Mouse (Mus musculus): ENCODE measurements around the gene Noxo1. TPM values are rescaled to one million over a fixed set of nuclear protein-coding genes. Genes with fewer than 3 reads are reported as not detected.
"Not testable (repeated sequence)": the region's sequence is repeated elsewhere in the genome, so short reads cannot be mapped to it uniquely, and the experiment has no call there.

Gene Noxo1
- polyA plus RNA-seq, 1 experiment from 2014 or later, result 2.4 TPM

DNA sequence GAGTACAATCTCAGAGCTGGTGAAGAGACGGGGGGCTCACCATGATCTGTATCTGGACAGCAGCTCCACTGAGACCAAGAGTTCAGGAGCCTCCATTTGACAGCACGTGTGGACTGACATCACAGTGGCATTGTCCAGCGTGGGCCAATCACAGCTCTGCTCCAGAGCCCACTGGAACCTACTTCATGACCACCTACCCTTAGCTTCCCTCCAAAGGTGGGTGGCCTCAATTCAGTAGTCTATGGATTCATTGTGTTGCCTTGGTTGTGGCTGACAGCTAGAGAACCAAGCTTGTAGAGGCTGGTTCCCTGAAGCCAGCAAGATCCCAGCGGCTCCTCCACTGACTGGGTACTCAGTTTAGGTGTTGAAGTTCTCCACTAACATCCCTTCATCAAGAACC is 21.9 kb downstream of the Noxo1 start, which contains the start of the genes Rnf151 and Rps2:
TSS of gene Rnf151 (minus strand) at position 121 of the 400 bp plus-strand sequence.
TSS of gene Rps2 (plus strand) at position 174 of the 400 bp plus-strand sequence.
- no peaks in the 10 kb centered on the region for H3K27me3 ChIP-seq
- no peak for TF ChIP-seq CTCF (IDR thresholded peaks at IDR 0.05)
- POLR2A ChIA-PET, result no interaction called here
- in situ Hi-C loops (cut with MboI; ENCODE audit: low pct_unique_long_range_greater_than_20kb), result no loop called here
- no peak for ATAC-seq
- CTCF ChIA-PET, result no interaction called here
- no peak for DNase-seq (ENCODE audit: low read depth, low spot score)

DNA sequence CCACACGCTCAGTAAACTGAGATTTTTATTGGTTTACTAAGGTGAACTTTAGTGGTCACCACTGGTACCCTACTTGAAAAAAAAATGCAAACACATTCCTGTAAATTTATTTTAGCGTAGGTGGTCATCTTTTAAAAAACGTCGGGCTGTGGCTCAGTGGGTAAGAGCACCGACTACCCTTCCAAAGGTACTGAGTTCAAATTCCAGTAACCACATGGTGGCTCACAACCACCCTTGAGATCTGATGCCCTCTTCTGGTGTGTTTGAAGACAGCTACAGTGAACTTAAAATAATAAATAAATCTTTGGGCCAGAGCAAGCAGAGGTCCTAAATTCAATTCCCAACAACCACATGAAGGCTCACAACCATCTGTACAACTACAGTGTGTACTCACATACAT is 22.9 kb downstream of the Noxo1 start:
- H3K27me3 ChIP-seq; in situ Hi-C loops (cut with MboI; ENCODE audit: low pct_unique_long_range_greater_than_20kb); ATAC-seq; CTCF ChIA-PET; DNase-seq (ENCODE audit: low read depth, low spot score): not testable (repeated sequence)
- POLR2A ChIA-PET, result interaction anchor here (0.8 kb wide), 1 partner anchor 18 kb away, joined by 7 read pairs; no protein-coding TSS in a partner anchor

DNA sequence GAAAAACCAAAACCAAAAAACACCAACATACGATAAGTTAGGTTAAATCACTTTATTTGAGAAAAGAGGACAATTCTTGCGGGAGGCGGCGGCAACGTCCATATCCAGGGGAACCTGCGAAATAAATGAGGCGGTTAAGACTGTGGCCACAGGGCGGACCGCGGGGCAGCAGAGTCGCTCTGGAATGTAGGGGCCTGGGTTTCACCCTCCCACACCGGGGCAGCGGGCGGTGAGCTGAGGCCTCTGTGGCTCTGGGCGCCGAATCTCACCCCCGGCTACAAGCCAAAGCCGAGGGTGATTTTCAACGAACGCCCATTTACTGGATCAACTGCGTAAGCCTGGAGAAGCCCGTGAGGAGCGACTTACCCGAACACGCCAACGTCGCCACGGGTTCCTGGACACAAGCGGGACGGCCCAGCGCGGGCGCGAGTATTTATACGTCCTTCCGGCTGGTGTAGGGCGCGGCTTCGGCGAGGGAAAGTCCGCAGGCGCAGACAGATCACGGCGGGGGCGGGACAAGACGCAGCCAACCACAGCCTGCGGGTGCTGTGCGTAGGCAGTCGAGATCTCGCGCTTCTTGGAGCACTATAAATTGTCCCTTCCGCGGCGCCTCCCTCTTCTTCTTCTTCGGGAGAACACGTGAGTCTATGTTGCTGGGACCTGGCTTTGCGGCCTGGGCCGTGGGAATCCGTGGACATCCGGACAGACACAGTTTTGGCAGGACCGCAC is 23.6 kb downstream of the Noxo1 start:
- TF ChIP-seq CTCF (IDR thresholded peaks at IDR 0.05), result no peak
- H3K27me3 ChIP-seq, result no peaks in the 10 kb centered on the region
- DNase-seq (ENCODE audit: low read depth, low spot score), result peak; percentile 91
- POLR2A ChIA-PET, result interaction anchor here (0.8 kb wide), 1 partner anchor 19 kb away, joined by 7 read pairs; no protein-coding TSS in a partner anchor
- ATAC-seq, result peak; percentile 80
- CTCF ChIA-PET, result no interaction called here
- in situ Hi-C loops (cut with MboI; ENCODE audit: low pct_unique_long_range_greater_than_20kb), result loop anchor here (5.0 kb wide), 1 partner anchor 1823 kb away; no protein-coding TSS in a partner anchor

DNA sequence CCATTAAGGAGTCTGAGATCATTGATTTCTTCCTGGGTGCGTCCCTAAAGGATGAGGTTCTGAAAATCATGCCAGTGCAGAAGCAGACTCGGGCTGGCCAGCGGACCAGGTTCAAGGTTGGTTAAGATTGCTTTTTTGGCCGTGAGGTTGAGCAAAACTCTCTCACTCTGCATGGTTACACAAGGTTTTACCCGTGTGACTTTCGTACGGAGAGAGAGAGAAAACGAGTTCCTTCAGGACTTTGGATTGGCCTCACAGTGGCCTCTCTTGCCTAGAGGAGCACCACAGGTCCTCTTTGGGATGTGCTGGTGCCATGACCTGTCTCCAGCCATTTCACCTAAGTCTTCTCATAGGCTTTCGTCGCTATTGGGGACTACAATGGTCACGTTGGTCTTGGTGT is 24.6 kb downstream of the Noxo1 start:
- POLR2A ChIA-PET; DNase-seq (ENCODE audit: low read depth, low spot score): not testable (repeated sequence)

DNA sequence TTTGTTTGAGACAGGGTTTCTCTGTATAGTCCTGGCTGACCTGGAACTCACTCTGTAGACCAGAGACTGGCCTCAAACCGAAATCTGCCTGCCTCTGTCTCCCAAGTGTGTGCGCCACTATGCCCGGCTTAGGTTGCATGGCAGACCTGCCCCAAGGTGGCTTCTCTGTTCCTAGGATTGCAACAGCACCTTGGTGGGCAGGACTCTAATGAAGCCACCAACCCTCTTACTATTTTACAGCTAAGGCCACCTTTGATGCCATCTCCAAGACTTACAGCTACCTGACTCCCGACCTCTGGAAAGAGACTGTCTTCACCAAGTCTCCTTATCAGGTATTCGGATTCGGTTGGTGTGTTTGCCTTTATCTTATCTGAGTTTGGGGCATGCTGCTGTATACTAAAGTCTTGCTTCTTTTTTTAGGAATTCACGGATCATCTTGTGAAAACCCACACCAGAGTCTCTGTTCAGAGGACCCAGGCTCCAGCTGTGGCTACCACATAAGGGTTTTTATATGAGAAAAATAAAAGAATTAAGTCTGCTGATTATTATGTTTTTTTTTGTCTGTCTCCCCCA is 25.4 kb downstream of the Noxo1 start:
- ATAC-seq; CTCF ChIA-PET; H3K27me3 ChIP-seq; DNase-seq (ENCODE audit: low read depth, low spot score): not testable (repeated sequence)
- POLR2A ChIA-PET, result interaction anchor here (0.6 to 1.6 kb wide), 5 partner anchors 14 to 84 kb away, joined by 3 to 4 read pairs (median 3); partner anchors contain the start of genes Msrb1 and Tbl3
- in situ Hi-C loops (cut with MboI; ENCODE audit: low pct_unique_long_range_greater_than_20kb), result loop anchor here (5.0 kb wide), 1 partner anchor 1821 kb away; no protein-coding TSS in a partner anchor

More for the DNA sequence above, 24.6 kb downstream of the Noxo1 start:
- H3K27me3 ChIP-seq, ATAC-seq, CTCF ChIA-PET: not testable (repeated sequence)
- in situ Hi-C loops (cut with MboI; ENCODE audit: low pct_unique_long_range_greater_than_20kb), result loop anchor here (5.0 kb wide), 1 partner anchor 1822 kb away; no protein-coding TSS in a partner anchor

DNA sequence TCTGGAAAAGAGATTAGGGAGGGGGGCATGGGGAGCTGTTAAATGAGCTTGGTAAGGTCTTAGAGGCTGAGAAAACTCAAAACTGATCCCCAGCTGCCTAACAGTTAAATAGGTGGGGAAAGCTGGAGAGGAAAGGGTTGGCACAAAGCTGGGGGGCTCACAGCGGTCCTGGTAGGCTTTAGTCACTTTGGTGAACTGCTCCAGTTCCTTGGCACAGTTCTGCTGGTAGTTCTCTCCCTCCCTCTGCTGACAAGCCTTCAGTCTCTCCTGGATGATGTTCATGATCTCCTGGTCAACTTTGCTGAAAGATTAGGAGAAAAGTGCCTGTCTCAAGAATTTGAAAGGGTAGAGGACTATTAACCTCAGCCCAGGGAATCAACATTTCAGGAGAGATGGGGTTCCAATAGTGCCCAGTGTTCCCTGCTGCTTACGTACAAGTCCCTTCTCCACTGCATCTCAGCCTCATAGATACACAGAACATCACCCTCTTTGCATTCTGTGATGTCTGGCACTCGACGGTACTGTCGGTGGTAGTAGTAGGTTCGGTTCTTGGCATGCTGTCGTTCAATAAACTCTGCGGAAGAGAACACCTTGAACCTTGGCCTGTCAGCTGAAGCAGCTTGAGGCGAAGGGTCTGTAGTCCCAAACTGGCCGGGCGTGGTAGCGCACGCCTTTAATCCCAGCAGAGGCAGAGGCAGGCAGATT is 26.3 kb downstream of the Noxo1 start:
- ATAC-seq (no peak), DNase-seq (ENCODE audit: low read depth, low spot score) (no peak)
- POLR2A ChIA-PET, result interaction anchor here (0.7 to 1.6 kb wide), 4 partner anchors 15 to 51 kb away, joined by 3 to 4 read pairs (median 3); partner anchors contain the start of gene Tbl3
- H3K27me3 ChIP-seq, result no peaks in the 10 kb centered on the region
- TF ChIP-seq CTCF (IDR thresholded peaks at IDR 0.05), result no peak
- in situ Hi-C loops (cut with MboI; ENCODE audit: low pct_unique_long_range_greater_than_20kb), result loop anchor here (5.0 kb wide), 1 partner anchor 1820 kb away; no protein-coding TSS in a partner anchor
- CTCF ChIA-PET, result interaction anchor here (2.9 kb wide), 1 partner anchor 12 kb away, joined by 22 read pairs; the partner anchor contains the start of gene Msrb1

DNA sequence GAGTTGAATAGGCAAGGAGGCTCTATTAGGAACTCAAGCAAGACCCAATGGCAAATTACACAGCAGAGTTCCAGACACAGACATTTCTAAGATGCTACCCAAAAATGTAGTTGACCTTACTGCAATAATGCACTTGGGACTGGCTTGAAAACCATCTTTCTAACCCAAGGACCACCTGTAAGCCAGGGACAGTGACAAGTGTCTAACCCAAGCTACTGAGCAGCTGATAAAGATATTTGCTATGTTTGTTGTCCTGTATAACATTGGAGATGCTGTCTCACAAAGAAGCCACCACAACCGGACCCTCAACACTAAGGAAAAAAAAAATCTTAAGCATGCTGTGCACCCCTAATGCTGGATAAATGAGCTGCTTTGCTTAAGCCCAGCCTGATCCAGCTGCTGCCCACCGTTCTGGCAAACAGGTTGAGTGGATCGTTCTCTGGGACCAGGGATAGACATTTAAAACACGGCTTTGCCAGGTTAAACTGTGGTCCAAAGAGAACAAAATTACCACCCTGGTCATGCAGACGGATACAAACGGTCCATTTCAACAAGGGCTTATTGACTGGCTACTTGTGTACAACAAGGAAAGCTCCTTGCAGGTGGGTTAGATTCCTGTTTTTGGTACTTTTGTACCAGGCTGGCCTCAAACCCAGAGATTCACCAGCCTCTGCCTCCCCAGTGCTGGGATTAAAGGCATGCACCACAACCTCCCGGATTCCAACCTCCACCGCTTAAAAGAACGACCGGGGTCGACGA is 27.3 kb downstream of the Noxo1 start:
- in situ Hi-C loops (cut with MboI; ENCODE audit: low pct_unique_long_range_greater_than_20kb), result loop anchor here (5.0 kb wide), 1 partner anchor 1819 kb away; no protein-coding TSS in a partner anchor
- ChIA-PET POLR2A (interaction anchor here (1.1 kb wide), 1 partner anchor 10 kb away, joined by 3 read pairs; no protein-coding TSS in a partner anchor), CTCF (interaction anchor here (1.7 to 2.9 kb wide), 2 partner anchors 11 to 34 kb away, joined by 5 to 22 read pairs; partner anchors contain the start of genes Msrb1 and Syngr3)
- DNase-seq (ENCODE audit: low read depth, low spot score), result no peak
- TF ChIP-seq CTCF (IDR thresholded peaks at IDR 0.05), result no peak
- H3K27me3 ChIP-seq, result no peaks in the 10 kb centered on the region
- ATAC-seq, result no peak

DNA sequence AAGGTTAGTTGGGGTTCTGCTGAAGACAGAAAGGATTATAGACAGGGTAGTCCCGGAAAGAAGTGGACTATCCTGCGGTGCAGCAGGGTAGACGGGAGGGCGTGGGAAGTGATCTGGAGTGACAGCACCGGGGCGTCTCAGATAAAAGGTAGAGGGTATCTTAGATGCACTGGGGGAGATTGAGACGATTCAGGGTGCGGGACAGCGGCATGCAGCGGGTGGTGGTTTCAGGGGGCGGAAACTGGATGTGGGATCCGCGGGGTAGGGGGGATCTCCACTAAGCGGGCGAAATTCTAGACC is 27.8 kb downstream of the Noxo1 start:
- in situ Hi-C loops (cut with MboI; ENCODE audit: low pct_unique_long_range_greater_than_20kb), result loop anchor here (5.0 kb wide), 1 partner anchor 1818 kb away; no protein-coding TSS in a partner anchor
- ATAC-seq, result no peak
- no peak for TF ChIP-seq CTCF (IDR thresholded peaks at IDR 0.05)
- POLR2A ChIA-PET, result interaction anchor here (1.0 to 1.1 kb wide), 2 partner anchors 9 to 13 kb away, joined by 3 read pairs; partner anchors contain the start of gene Msrb1
- no peaks in the 10 kb centered on the region for H3K27me3 ChIP-seq
- CTCF ChIA-PET, result interaction anchor here (0.9 to 2.9 kb wide), 3 partner anchors 11 to 97 kb away, joined by 3 to 22 read pairs (median 5); partner anchors contain the start of genes Msrb1 and Syngr3
- no peak for DNase-seq (ENCODE audit: low read depth, low spot score)

DNA sequence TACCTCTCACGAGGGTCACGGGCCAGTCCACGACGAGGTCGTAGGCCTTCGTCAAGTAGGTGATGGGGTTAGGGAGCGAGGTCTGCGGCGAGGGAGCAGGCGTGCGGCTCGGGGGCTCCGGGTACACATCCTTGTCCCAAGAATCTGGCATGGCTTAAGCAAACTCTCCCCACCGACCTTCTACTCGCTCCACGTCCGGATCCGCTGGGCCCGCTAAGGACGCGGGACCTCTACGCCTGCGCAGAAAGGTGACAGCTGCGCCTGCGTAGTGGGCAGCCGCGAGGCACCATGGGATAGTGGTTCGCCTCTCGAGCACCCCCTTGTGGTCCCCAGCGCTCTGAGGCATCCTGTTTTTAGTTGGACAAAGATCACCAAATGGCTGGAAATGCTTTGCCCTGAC is 28.1 kb downstream of the Noxo1 start, which contains the start of gene Ndufb10:
TSS of gene Ndufb10 (minus strand) at position 295 of the 400 bp plus-strand sequence.
- ChIA-PET CTCF (interaction anchor here (0.9 to 2.9 kb wide), 3 partner anchors 10 to 97 kb away, joined by 3 to 22 read pairs (median 5); partner anchors contain the start of genes Msrb1 and Syngr3), POLR2A (interaction anchor here (0.7 to 1.1 kb wide), 4 partner anchors 9 to 494 kb away, joined by 3 read pairs; partner anchors contain the start of gene Msrb1)
- in situ Hi-C loops (cut with MboI; ENCODE audit: low pct_unique_long_range_greater_than_20kb), result loop anchor here (5.0 kb wide), 1 partner anchor 1818 kb away; no protein-coding TSS in a partner anchor
- DNase-seq (ENCODE audit: low read depth, low spot score), result peak; percentile 73
- TF ChIP-seq CTCF (IDR thresholded peaks at IDR 0.05), result no peak
- H3K27me3 ChIP-seq, result no peaks in the 10 kb centered on the region
- peak; percentile 18 for ATAC-seq

Data from Patski (cell line).